Mouse (Mus musculus) hindbrain, embryonic 15.5 days (tissue): Measurements from ENCODE around the gene Ppp1r15a. TPM values are rescaled to one million over a fixed set of nuclear protein-coding genes. Genes with fewer than 3 reads are reported as not detected.

Source experiments
- ATAC-seq: fragments of 200-750 bp; cut with Nextera tagmentation; 2 replicates; pipeline ENCODE4 v1.8.0; 2017; ENCODE audit warnings: low read depth, moderate number of reproducible peaks, moderate TSS enrichment; ENCODE audit not compliant: low FRiP score
- H3K27ac ChIP-seq: fragments of 300-500 bp; sonication (generic); replicated peaks from 2 replicates; pipeline ENCODE4 v1.5.1; 2015; ENCODE audit warnings: mild to moderate bottlenecking, inconsistent platforms
- H3K27me3 ChIP-seq: fragments of 300-500 bp; sonication (generic); 2 replicates; pipeline ENCODE4 v1.6.1; 2015; ENCODE audit warnings: control low read depth, inconsistent platforms
- H3K36me3 ChIP-seq: fragments of 300-500 bp; sonication (generic); 2 replicates; pipeline ENCODE4 v1.6.1; 2015; ENCODE audit warnings: control low read depth, inconsistent platforms
- H3K4me1 ChIP-seq: fragments of 300-500 bp; sonication (generic); replicated peaks from 2 replicates; pipeline ENCODE4 v1.6.1; 2015; ENCODE audit warnings: control low read depth, inconsistent platforms
- H3K4me2 ChIP-seq: fragments of 300-500 bp; sonication (generic); 2 replicates; pipeline ENCODE4 v1.6.1; 2015; ENCODE audit warnings: moderate library complexity, mild to moderate bottlenecking, inconsistent platforms
- H3K4me3 ChIP-seq: fragments of 300-500 bp; sonication (generic); 2 replicates; pipeline ENCODE4 v1.5.1; 2015; ENCODE audit warnings: mild to moderate bottlenecking, inconsistent platforms
- H3K9ac ChIP-seq: fragments of 300-500 bp; sonication (generic); 2 replicates; pipeline ENCODE4 v1.6.1; 2015; ENCODE audit warnings: inconsistent platforms
- H3K9me3 ChIP-seq: fragments of 300-500 bp; sonication (generic); 2 replicates; pipeline ENCODE4 v1.6.1; 2016; ENCODE audit warnings: control low read depth, inconsistent platforms
- WGBS: fragments of 180-500 bp; shearing (Covaris S2); methylation state at CpG from one replicate; pipeline ENCODE4 v1.1.7; 2015; 5-methylcytosine and 5-hydroxymethylcytosine counted together
- polyA plus RNA-seq: library from polyadenylated mRNA; unstranded; fragments of >200 nt; fragmentation: Nextera tagmentation; extraction: Ambion mirVana; gene quantifications from 2 replicates; pipeline ENCODE4 v1.2.1, GENCODE M21; 2015

The Ppp1r15a gene
- 13.8 and 14.4 TPM in 2 replicates for polyA plus RNA-seq

DNA sequence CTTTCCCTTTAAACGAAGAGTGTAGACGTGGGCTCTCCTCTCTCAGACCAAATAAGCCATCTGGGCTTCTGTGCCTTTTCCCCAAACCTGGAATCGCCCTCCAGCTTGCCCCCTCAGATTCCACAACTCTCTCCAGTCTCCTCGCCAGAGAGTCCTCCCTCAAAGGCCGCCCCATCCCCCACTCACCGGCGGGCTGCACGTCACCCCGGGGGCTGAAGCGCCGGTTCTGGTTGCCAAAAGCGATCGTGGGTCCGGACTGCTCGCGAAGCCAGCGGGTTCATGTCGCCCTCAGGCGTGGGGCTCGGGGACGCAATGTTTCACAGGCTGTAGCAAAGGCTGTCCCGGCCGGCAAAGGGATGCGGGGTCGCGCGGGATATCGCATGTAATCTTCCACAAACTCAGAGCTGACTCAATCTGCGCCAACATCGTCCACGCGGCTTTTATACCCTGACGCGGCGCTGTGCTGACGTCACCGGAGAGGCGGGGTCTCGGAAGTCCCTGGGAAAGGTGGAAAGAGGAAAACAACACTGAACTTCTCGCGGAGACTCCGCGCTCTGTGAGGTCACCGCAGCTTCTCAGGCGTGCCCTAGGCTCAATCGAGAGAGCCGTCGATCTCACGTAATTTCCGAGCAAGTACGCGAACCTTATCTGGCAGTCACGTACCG is at the start of gene Ppp1r15a, which contains the start of gene Plekha4:
Gene Ppp1r15a, minus strand, starts transcription at position 460 of the 665 bp plus-strand sequence.
Gene Plekha4, plus strand, starts transcription at position 522 of the 665 bp plus-strand sequence.
- H3K9ac ChIP-seq = peak within 1 kb of the TSS; percentile 88
- peak within 1 kb of the TSS; percentile 86 for H3K4me3 ChIP-seq
- peaks cover 28% of the 10 kb centered on the region for H3K4me1 ChIP-seq
- H3K9me3 ChIP-seq = no peaks in the 10 kb centered on the region
- H3K27me3 ChIP-seq = no peaks in the 10 kb centered on the region
- H3K36me3 ChIP-seq = no peaks in the 10 kb centered on the region
- H3K4me2 ChIP-seq = peak within 1 kb of the TSS; percentile 88
- ATAC-seq = peak; percentile 82
- H3K27ac ChIP-seq = peak within 1 kb of the TSS; percentile 91
- WGBS = under 1% methylated on average over 54 of the region's 54 CpGs

DNA sequence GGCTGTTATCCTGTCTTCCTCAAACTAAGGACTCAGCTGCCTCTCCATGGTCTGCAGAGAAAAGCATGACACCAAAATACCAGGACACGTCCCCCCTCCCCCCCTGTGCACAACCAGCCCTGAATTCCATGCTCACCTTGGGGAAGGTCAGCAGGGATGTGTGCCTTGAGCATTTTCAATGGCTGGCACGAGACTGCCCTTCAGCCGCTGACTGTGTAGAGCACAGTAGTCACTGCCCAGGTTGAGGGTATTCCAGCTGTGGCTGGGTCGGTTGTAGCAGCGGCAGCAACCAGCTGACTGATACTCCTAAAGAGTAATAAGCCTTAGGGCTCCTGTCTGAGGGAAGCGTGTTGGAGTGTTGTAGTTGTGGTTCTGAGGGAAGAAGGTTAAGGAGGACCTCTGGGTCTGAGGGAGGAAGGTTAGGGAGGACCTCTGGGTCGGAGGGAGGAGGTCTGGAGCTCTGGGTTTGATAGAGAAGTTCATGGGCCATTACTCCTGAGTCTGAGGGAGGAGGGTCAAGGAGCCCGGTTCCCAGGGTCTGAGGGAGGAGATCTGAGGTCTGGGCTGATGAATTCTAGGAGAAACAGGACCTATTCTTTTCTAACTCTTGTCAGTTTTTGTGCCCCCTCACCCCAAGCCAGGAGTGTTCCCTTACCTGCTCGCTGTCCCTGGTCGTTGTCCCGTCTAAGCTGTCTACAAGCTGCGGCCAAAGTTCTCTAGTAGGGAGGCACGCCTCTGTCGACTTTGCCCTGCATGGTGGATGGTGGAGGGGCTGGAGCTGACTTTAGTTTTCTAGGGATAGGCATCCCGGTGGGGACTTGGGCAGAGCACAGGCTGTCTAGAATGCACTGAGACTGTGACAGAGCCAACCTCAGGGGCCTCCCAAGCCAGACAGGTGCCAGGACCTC is 48.7 kb upstream of the Ppp1r15a start:
- no peaks in the 10 kb centered on the region for H3K27me3 ChIP-seq
- H3K4me1 ChIP-seq = peaks cover 15% of the 10 kb centered on the region
- no peak overlapping the region for H3K4me2 ChIP-seq
- no peak overlapping the region for H3K4me3 ChIP-seq
- no peak overlapping the region for H3K9ac ChIP-seq
- 86% methylated on average over 15 of the region's 15 CpGs for WGBS
- H3K36me3 ChIP-seq = no peaks in the 10 kb centered on the region
- no peaks in the 10 kb centered on the region for H3K9me3 ChIP-seq
- no peak for ATAC-seq
- H3K27ac ChIP-seq = no peak overlapping the region

DNA sequence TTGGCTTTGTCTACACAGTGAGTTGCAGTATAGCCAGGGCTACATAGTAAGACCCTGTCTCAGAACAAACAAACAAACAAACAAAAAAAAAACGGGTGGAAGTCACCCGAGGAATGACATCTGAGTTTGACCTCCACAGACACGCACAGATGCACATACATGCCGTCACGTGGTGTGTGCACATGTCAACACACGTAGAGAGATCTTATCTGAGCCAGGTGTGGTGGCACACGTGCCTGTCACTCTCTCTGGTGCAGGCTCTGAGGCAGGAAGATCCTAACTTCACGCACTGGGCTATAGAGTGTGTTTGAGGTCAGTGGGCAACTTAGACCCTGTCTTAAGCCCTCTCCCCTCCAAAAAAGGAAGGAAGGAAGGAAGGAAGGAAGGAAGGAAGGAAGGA is 47.9 kb upstream of the Ppp1r15a start:
- 85% methylated on average over 8 of the region's 8 CpGs for WGBS
- H3K9ac ChIP-seq = no peak overlapping the region
- no peaks in the 10 kb centered on the region for H3K27me3 ChIP-seq
- H3K4me1 ChIP-seq = peaks cover 16% of the 10 kb centered on the region
- no peaks in the 10 kb centered on the region for H3K36me3 ChIP-seq
- H3K9me3 ChIP-seq = no peaks in the 10 kb centered on the region
- no peak overlapping the region for H3K4me3 ChIP-seq
- ATAC-seq = no peak
- H3K4me2 ChIP-seq = no peak overlapping the region
- no peak overlapping the region for H3K27ac ChIP-seq

DNA sequence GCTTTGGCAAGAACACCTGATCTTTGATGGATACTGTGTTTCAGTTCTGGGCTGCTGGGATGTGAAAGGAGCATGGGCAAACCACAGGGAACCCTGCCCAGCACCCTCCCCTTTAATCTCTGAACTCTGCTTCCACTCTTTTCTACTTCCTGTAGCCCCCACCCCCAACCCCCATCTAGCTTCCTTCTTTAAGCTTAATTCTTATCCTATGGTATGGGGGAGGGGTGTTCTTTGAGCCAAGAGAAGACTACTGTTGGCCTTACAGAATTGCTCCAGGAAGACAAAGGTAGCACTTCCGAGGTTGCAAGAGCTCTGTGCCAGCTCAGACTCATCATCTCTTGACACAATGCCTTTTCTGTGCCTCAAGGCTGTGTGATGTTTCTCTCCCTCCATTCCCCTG is 45.9 kb upstream of the Ppp1r15a start:
- H3K4me2 ChIP-seq = peak overlapping the region; percentile 72; the same call in 1 of the 2 replicates

DNA sequence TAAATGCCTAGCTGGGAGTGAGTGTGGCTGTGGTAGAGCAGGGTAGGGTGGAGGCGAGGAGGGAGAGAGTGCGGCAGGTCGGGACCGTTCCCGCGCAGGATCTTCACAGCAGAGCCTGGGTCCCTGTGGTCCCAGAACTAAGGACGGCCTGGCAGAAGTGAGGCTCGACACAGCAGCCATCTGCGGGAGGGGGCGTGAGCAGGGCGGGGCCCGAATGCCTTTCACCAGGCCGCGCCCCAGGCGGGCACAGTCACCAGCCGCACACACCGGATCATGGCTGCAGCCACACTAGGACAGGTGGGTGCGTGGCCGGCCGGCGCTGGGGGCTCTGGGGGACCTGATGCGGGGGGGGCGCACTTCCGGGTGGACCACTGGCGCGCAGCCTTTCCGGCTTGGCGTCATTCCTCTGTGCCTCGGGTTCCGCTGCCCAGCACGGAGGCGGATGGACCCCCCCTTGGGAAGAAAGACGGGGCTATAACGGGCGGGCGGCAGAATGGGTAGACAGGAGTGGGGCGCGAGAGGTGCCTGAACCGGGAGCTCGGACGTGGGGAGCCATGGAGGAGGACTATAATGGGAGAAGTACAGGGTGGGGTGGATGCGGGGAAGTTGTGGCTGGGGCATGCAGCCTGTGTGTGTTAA is 44.2 kb upstream of the Ppp1r15a start, which contains the start of gene Bcat2:
Gene Bcat2, plus strand, starts transcription at position 51 of the 639 bp plus-strand sequence.
- Histone ChIP-seq H3K36me3 (no peaks in the 10 kb centered on the region), H3K27me3 (0 out of 2 replicates have a peak, but pooled peaks cover 4% of the 10 kb centered on the region), H3K4me2 (peak within 1 kb of the TSS; percentile 72), H3K9ac (peak within 1 kb of the TSS; percentile 77), H3K4me3 (peak within 1 kb of the TSS; percentile 69), H3K4me1 (peaks cover 32% of the 10 kb centered on the region), H3K9me3 (no peaks in the 10 kb centered on the region), H3K27ac (peak within 1 kb of the TSS; percentile 88)
- WGBS = under 1% methylated on average over 42 of the region's 42 CpGs
- peak; percentile 73 for ATAC-seq

More for the DNA sequence above, 45.9 kb upstream of the Ppp1r15a start:
- ATAC-seq = no peak
- H3K36me3 ChIP-seq = no peaks in the 10 kb centered on the region
- 56% methylated on average over 1 of the region's 1 CpGs for WGBS
- H3K4me1 ChIP-seq = peaks cover 32% of the 10 kb centered on the region
- no peak overlapping the region for H3K9ac ChIP-seq
- H3K27ac ChIP-seq = no peak overlapping the region
- no peaks in the 10 kb centered on the region for H3K27me3 ChIP-seq
- H3K4me3 ChIP-seq = no peak overlapping the region
- no peaks in the 10 kb centered on the region for H3K9me3 ChIP-seq

DNA sequence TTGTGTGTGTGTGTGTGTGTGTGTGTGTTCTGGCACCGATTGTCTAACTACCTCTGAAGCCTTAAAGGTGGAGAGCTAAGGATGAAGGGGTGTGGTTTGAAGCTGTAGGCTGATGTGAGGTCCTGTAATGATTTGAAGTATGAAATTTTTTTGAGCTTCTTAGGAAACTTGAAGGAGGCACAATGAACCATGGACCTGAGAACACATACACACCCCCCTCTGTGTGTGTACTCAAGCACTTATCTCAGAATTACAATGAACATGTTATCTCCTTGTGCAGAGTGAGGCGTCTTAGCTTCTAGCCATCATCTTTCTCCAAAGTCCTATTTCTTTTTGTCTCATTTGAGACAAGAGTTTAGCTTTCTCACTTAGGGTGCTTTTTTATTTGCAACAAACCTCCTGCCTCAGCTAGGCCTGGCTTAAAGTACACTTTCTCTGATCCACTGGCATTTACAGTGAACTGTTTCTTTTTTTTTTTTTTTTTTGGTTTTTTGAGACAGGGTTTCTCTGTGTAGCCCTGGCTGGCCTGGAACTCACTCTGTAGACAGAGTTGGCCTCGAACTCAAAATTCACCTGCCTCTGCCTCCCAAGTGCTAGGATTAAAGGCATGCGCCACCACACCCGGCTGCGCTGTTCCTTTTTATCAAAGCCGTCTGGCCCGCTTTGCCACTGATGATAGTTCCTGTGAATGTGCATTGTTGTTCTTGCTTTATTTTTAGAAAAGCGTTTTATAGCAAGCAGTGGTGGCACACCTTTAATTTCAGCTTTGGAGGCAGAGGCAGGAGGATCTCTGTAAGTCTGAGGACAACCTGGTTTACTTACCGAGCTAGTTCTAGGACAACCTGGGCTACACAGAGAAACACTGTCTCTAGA is 42.8 kb upstream of the Ppp1r15a start:
- Histone ChIP-seq H3K27me3 (0 out of 2 replicates have a peak, but pooled peaks cover 4% of the 10 kb centered on the region), H3K36me3 (no peaks in the 10 kb centered on the region), H3K4me2 (peak overlapping the region; percentile 95), H3K4me3 (peak overlapping the region; percentile 53), H3K27ac (peak overlapping the region; percentile 88), H3K4me1 (peaks cover 32% of the 10 kb centered on the region), H3K9ac (peak overlapping the region; percentile 51; the same call in 1 of the 2 replicates), H3K9me3 (no peaks in the 10 kb centered on the region)
- ATAC-seq = no peak
- 81% methylated on average over 10 of the region's 10 CpGs for WGBS

DNA sequence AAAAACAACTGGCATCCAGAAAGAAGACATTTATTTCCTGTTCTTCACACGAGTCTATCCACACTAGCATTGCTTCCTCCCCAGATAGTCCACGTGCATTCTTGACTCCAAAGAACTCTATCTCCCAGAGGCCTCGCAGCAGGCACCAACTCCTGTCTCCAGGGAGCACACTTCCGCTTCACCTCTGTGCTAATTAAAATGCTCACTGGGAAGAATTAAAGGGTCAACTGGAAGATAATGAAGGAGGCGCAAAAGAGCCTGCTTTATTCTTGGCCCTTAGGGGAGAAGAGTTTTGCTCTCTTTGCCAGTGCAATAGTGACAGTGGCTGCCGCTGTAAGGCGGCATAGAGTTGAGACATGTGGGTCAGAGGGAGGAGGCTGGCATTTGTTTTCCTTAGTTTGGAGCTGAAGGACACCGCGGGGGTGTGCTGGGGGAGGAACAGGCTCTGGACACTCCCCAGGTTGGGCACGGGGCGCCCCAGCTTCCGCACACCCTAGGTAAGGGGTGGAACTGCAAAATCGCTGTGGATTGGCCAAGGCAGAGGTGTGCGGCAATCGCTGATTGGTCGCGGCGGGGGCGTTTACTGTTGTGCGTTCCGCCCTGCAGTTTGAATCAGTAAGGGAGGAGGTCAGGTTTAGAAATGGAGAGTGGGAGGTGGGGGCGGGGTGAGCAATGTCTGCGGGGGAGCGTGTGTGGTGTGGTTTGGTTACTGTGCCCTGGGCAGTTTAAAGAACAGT is 41.9 kb upstream of the Ppp1r15a start:
- Histone ChIP-seq H3K27ac (peak overlapping the region; percentile 88), H3K4me1 (peaks cover 32% of the 10 kb centered on the region), H3K9me3 (no peaks in the 10 kb centered on the region), H3K9ac (peak overlapping the region; percentile 51), H3K4me3 (peak overlapping the region; percentile 53), H3K4me2 (peak overlapping the region; percentile 95), H3K27me3 (0 out of 2 replicates have a peak, but pooled peaks cover 4% of the 10 kb centered on the region), H3K36me3 (no peaks in the 10 kb centered on the region)
- under 1% methylated on average over 23 of the region's 24 CpGs for WGBS
- peak; percentile 94 for ATAC-seq

DNA sequence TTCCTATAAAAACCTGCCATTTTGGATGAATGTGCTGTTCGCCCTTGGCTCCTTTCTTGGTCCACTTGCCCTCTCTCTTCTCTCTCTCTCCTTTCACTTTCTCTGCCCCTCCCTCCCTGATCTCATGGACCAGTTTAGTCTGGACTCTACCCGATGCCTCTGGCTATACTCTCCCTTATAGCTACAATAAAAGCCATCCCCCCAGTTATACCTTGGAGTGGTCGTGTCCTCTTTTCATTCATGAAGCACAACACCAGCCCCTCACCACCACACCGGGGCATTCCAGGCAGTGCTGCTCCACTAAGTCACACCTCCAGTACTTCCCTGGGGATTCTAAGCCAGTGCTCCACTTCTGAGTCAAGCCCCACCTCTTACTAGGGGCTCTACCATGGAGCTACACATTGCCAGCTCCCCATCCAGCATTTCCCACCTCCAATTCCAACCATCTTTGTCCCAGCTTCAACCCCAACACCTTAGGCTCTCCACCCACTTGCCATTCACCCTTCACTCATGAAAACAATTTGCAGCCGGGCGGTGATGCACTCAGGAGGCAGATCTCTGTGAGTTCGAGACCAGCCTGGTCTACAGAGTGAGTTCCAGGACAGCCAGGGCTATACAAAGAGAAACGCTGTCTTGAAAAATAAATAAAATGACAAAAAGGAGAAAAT is 41.2 kb upstream of the Ppp1r15a start:
- H3K27ac ChIP-seq = peak overlapping the region; percentile 88
- H3K4me2 ChIP-seq = peak overlapping the region; percentile 95
- H3K4me3 ChIP-seq = no peak overlapping the region
- 70% methylated on average over 8 of the region's 8 CpGs for WGBS
- H3K36me3 ChIP-seq = no peaks in the 10 kb centered on the region
- no peaks in the 10 kb centered on the region for H3K9me3 ChIP-seq
- H3K9ac ChIP-seq = peak overlapping the region; percentile 51; the same call in 1 of the 2 replicates
- H3K4me1 ChIP-seq = peaks cover 32% of the 10 kb centered on the region
- 0 out of 2 replicates have a peak, but pooled peaks cover 4% of the 10 kb centered on the region for H3K27me3 ChIP-seq
- ATAC-seq = no peak

DNA sequence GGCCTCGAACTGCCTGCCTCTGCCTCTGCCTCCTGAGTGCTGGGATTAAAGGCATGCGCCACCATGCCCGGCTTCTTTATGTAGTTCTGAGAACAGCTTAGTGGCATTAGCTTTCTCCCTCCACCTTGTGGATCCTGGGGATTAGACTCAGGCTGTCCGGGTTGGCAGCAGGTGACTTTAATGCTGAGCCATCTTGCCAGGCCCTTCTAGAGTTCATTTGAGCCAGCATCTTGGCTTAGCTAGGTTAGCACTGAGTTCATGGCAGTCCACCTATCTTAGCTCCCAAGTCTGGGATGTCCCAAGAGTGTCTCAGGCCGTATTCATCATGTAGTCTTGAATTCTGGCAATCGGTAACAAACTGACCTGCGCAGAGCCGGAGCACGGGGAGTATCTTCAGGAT is 39.4 kb upstream of the Ppp1r15a start:
- no peak overlapping the region for H3K4me2 ChIP-seq
- no peak overlapping the region for H3K4me3 ChIP-seq
- peaks cover 25% of the 10 kb centered on the region for H3K4me1 ChIP-seq
- no peak overlapping the region for H3K27ac ChIP-seq
- H3K27me3 ChIP-seq = 0 out of 2 replicates have a peak, but pooled peaks cover 4% of the 10 kb centered on the region
- ATAC-seq = no peak
- H3K9me3 ChIP-seq = no peaks in the 10 kb centered on the region
- WGBS = 94% methylated on average over 9 of the region's 9 CpGs
- H3K9ac ChIP-seq = no peak overlapping the region
- H3K36me3 ChIP-seq = no peaks in the 10 kb centered on the region

DNA sequence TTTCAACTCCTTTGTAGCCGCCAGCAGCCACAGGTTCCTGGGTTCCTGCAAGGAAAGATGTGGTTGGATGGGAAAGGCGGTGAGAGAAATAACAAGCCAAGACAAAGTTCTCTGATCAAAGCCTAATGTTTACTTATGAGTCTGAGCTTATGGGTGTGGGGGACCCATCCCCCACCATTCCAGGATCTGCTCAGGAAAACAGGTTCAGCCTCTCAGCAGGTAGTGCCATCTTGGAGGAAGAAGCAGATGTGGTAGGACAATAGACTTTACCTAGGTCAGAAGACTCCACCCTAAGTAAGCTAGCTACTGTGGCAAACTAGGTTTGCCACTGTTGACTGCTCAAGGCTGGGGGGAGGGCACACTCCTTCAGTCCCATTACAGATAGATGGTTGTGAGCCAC is 38.7 kb upstream of the Ppp1r15a start:
- ATAC-seq = no peak
- Histone ChIP-seq H3K4me1 (peaks cover 23% of the 10 kb centered on the region), H3K4me3 (no peak overlapping the region), H3K9me3 (no peaks in the 10 kb centered on the region), H3K4me2 (no peak overlapping the region), H3K9ac (no peak overlapping the region), H3K36me3 (no peaks in the 10 kb centered on the region), H3K27ac (no peak overlapping the region), H3K27me3 (0 out of 2 replicates have a peak, but pooled peaks cover 4% of the 10 kb centered on the region)
- 78% methylated on average over 2 of the region's 2 CpGs for WGBS
